Mouse (Mus musculus) heart, postnatal 10 days (tissue): ENCODE results near the gene Prune1. TPM values are rescaled to one million over a fixed set of nuclear protein-coding genes. Genes with fewer than 3 reads are reported as not detected.

ENCODE experiments used
- DNase-seq, 2 experiments: peaks; one replicate each; pipeline ENCODE4 v3.0.0; 2021
- intact Hi-C: fragments of 180-260 bp; cut with DNase I; formaldehyde crosslinking; loops from one replicate; pipeline ENCODE4 v1.15.1; 2025
- total RNA-seq, 2 experiments: library from RNA; stranded (reverse); gene quantifications; 2 replicates each; pipeline ENCODE4 v1.2.3; 2021

Gene Prune1
- total RNA-seq, 2 experiments from 2014 or later: 28.8 to 35.2 TPM

DNA sequence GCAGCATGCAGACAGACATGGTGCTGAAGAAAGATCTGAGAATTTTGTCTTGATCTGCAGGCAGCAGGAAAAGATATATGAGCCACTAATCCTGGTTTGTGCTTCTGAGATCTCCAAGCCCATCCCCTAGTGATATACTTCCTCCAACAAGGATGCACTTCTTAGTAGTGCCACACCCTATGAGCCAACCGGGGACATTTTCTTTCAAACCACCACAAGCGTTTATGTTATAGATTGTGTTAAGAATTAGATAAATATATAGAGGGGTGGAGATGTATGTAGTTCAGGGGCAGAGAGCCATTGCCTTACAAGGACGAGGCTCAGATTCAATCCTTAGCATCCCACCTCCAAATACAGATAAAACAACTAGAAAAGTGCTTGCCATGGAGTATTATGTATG lies 28.6 kb upstream of the Prune1 start:
- intact Hi-C loops: loop anchor here (2.0 kb wide), 1 partner anchor 84 kb away; no protein-coding TSS in a partner anchor

DNA sequence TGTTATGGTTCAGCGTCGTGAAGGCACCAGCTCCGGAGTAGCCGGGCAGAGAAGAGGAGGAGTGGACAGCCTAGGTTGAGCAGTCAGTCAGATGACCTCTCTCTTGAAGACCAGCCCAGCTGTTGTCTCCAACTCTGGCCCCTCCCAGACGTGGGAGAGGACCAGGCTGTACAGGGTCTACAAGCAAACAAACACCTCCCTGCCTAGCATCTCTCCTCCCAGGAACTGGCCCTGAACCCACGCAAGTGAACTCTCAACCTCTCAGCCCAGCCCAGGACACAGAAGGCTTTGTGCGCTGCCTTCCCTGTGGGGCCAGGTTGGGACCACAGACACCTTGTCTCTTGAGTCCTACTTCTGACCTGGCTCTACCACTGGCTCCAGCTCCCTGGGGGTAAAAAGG lies 25.2 kb upstream of the Prune1 start, which contains the start of gene Anxa9:
Anxa9 (minus strand) TSS at position 77 of the 400 bp plus-strand sequence.
- intact Hi-C loops: no loop called here
- no peak for DNase-seq

More for the DNA sequence above, 28.6 kb upstream of the Prune1 start:
- no peak for DNase-seq

DNA sequence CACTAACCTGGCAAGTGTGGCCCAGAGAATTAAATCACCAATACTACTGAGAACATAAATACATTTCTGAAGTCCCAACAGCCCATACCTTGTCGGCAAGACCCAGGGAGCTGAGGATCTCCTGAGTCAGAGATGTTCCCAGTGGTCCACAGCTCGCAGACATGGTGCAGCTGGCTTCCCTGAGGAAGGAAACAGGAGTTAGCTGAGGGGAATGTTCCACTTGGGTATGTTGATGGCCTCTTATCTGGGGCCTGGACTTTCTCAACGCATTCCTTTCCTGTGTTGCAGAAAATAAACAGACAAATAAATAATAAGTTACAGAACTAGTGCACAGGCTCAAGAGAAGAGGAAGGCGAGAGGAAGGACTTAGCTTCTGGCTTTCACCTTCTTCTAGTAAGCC lies 24.4 kb upstream of the Prune1 start:
- intact Hi-C loops: no loop called here
- DNase-seq: no peak

DNA sequence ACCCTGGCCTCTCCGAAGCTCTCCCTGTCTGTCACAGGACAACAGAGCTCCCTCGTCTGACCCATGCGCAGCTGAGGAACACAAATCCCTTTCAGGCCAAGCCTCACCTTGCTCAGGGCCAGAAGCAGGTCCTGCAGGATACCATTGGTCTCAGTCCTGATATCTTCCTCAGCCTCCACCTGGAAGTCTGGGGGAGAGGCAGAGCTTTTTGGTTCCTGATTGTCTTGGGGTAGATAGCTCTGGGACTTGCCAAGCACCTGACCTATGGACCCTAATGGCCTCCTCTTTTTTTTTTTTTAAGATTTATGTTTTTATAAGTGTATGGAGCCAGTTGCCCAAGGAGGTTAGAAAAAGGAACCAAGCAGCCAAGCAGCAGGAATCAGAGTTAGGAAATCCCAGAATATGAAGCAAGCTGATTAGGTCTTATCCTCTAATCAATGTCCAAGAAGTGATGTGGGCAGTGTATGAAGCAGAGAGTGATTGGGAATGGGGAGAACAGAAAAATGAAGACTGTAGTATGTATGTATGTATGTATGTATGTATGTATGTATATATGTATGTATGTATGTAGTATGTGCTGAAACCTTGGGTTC lies 19.4 kb upstream of the Prune1 start:
- intact Hi-C loops: no loop called here
- DNase-seq: no peak

DNA sequence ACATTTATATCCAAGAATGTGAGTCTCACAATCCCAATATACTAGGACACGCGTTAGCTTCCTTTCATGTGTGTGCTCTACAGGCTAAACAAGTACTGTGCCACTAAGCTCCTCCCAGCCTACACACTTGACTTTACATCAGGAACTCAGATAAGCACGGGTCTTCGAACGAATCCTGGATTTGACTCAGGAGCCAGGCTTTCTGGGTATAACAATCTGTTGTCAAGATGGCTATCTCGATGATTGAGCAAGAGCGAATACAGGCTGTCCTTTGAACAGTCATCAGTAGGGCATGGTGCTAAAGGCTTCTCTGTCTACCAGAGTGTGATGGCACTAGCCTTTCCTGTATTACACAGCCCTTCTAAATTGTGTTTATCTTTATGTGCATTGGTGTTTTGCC lies 16.1 kb upstream of the Prune1 start:
- no peak for DNase-seq
- intact Hi-C loops: no loop called here

DNA sequence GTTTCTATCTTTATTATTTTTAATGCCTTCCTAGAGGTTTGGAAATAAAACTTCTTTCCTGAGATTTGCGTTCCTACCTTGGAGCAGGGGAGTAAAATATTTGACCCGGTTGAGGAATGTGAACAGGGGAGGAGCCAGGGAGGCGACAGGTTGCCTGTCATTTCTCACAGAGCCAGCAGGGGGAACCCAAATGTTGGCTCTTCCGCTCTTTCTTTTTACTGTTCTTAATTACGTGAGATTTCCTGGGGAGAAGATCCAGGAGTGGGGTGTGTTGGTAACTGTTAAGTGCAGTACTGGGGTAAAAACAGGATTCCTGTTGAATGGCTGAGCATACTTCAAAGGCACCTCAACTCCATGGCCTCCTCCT lies 14.2 kb upstream of the Prune1 start:
- intact Hi-C loops: no loop called here
- peak in 1 of 2 experiments; percentile 62 for DNase-seq

DNA sequence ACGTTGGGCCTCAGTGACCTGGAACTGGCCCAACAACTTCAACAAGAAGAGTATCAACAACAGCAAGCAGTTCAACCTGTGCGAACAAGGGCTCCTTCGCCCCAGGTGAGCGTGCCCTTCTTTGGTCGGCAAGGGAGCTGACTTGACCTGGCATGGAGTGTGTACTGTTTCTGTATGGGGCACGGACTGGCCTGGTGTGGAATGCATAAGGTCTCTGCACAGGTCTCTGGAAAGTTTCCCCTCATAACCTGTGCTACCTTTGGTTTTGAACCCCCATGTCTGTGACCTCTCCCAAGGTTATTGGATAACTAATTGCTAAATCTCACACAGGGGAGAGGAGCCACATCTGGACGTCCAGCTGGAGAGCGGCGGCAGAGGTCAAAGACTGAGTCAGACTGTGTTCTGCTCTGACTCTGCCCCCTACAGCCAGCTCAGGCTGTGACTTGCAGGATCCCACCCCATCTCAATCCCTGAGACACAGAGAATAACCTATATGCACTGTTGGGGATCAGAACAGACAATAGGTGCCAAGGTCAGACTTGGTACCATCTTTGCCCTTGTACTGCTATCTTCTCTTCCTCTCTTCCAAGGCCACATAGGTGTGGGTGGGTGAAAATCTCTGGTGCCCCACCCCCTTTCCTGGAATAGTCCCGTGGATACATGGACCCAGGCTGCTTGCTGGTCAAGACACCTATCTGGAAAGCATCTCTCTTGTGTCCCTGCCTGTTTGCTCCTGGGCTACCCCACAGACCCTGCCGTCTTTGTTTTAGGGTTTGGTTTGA lies 13.6 kb upstream of the Prune1 start:
- intact Hi-C loops: no loop called here
- no peak for DNase-seq

DNA sequence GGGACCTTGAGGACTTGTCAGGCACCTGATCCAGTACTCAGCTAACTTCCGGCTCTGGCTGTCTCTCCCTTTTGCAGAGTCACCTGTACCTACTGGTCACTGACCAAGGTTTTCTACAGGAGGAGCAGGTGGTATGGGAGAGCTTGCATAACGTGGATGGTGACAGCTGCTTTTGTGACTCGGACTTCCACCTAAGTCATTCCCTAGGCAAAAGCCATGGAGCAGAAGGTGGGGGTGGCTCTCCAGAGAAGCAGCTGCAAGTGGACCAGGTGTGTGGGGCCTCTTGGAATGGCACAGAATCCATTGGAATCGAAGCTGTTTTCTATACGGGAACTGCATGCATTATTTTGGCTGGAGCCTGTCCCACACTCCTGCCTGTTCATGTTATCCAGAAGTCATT lies 12.8 kb upstream of the Prune1 start:
- no peak for DNase-seq
- intact Hi-C loops: no loop called here

DNA sequence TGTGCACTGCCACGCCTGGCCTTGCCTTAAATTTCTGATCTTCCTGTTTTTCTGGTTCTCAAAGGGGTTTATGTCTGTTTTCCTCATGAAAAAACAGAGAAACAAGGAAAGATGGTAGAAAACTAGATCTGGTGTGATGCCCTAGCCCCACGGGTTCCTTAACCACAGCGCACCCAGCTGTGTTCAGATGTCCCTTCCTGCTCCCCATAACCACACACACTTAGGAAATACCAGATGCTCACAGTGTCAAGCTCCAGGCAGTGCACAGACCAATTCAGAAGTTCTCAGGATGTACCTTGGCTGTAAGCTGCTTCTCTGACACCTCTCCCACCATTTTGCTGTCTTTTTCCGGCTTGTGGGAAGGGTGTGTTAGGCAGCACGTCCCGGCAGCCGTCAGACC lies 12.4 kb upstream of the Prune1 start:
- no peak for DNase-seq
- intact Hi-C loops: no loop called here

DNA sequence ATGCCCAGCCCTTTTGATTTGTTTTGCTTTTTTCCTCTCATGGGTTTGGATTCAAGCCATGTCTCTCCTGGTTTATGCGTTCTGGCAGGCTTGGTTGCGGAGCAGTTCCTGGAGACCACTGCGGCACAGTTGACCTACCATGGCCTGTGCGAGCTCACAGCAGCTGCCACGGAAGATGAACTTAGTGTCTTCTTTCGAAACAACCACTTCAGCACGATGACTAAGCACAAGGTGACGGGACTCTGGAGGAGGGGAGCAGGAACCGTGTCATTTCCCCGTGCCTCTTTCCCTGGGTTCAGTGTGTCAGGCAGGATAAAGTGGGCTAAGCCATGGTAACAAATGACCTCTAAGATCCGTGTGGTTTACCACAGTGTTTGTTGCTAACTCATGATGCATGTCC lies 11.7 kb upstream of the Prune1 start:
- intact Hi-C loops: no loop called here
- no peak for DNase-seq

DNA sequence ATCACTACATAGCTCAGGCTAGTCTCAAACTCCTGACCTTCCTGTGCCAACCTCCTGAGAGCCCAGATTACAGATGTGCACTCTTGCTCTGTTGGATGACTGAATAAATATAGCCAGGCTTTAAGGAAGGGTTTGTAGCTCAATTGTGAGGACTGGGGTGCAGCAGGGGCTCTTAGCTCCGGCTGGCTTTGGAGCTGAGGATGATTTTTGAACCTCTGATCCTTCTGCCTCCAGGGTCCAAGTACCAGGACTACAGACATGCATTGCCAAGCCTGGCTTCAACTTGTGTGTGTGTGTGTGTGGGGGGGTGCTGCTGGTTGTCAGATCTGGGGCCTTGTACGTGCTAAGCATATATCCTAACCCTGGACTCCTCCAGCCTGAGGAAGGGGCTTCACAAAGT lies 11.0 kb upstream of the Prune1 start:
- no peak for DNase-seq
- intact Hi-C loops: no loop called here

DNA sequence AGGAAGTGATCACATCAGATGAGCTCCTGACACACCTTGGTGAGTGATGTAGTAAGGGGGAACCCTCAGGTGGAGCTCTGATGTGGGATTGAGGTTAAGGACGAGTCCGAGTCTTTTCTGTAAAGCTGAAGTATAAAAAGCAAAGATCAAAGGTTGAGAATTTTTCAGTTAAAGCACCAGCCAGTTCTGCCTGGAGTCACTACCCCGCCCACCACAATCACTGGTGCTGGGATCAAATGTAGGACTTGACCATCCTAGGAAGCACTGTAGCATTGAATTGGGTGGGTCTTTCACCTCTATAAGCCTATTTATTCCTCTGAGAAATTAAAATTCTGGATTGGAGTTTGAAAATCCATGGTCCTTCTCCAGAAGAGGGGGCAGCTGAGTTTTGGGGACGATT lies 9.2 kb upstream of the Prune1 start:
- DNase-seq: no peak
- intact Hi-C loops: no loop called here

DNA sequence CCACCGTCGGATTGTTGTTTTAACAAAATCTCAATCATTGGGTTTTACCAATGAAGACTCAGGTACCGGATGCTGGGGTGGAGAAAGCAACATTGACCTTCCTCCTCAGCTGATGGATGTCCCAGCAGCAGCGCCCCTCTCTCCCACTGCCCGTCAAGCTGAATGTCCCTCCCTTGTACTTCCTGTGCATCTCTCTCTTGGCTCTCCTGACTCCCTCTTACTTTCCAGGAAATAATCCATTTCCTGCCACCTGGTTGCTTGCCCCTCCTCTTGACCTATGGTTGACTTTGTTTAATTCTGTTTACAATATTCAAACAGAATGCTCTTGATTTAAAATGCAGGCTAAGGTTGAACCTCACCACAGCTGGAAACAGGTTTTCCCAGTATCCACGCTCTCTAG lies 8.3 kb upstream of the Prune1 start:
- no peak for DNase-seq
- intact Hi-C loops: no loop called here

DNA sequence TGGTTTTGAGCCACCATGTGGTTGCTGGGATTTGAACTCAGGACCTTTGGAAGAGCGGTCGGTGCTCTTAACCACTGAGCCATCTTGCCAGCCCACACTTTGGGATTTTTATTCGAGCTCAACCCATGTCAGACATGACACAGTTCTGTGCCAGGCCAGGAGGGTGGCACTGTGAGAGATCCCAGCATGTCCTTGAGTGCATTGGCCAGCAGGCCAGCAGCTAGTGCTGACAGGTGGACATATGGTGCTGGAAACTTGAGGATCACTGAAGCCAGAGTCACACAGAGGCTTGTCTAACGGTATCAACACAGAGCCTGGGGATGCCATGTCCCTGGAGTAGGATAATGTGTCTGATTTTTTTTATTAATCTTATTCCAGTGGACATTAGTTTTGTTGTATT lies 7.5 kb upstream of the Prune1 start:
- intact Hi-C loops: no loop called here

DNA sequence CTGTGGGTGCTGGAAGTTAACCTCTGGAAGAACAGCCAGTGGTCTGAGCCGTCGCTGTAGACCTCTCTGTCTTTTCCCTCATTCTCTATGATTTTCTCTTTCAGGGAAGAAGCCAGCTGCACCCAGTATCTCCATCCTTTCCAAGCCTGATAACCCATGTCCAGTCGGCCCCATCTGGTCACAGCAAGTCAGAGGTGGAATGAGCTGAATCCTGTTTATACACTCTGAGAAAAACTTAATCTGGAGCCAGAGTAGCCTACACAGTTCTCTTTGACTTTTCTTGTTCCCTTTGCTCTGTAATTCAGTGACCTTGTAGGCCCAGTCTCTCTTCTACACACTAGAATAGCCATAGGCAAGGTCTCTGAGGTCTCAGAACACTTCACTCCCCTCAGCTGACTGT lies 5.7 kb upstream of the Prune1 start:
- DNase-seq: no peak
- intact Hi-C loops: no loop called here

More for the DNA sequence above, 7.5 kb upstream of the Prune1 start:
- DNase-seq: no peak

DNA sequence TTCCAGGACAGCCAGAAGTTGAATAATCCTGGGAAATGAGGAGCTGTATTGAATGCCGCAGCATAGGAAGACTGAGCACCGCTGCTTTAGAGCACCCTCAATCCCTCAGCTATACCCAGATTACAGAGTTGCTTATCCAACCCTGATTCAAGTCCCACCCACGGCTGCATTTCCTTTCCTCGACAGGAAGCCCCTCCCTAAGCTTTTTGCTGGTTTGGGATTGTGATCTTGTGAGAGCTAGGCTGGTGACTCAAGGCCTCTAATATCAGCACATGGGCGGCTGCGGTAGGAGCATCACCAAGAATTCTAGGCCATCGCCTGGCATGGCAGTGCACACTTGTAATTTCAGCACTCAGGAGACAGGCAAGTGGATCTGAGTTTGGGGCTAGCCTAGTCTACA lies 4.6 kb upstream of the Prune1 start:
- intact Hi-C loops: no loop called here
- DNase-seq: no peak

DNA sequence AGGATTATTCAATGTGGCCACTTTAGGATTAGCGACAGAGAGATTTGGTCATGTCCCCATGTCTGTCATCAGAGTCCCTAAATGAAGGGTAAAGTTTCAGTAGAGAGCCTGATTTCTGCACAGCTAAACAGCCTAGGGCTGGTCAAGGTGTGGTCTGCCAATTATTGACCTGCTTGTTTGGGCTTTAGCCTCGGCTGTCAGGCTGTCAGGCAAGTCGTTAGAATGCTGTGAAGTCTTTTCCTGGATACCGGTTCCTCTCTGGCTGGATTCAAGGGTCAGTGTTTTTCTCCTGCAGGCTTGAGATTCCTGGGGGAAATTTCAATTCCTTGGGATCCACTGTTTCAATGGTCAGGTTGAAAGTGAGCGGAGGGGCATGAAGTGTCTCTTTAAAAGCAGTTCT lies 4.1 kb upstream of the Prune1 start:
- DNase-seq: no peak
- intact Hi-C loops: no loop called here

DNA sequence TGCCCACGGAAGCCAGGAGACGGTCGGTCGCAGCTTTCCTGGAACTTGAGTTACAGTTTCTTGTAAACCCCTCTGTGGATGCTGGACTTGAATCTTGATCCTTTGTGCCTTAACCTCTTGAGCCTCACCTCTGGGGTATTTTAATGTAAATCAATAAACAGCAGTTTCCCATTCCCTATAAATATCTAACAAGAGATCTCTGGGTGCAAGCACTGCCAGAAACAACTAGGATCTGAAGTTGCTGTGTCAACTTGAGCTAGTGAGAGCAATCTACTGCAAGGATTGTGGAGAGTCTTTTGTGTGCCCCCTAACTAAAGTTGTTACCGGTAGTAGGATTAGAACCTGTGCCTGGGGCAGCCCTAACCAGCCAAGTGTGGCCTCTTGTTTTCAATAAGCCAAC lies 3.5 kb upstream of the Prune1 start:
- no peak for DNase-seq
- intact Hi-C loops: no loop called here

DNA sequence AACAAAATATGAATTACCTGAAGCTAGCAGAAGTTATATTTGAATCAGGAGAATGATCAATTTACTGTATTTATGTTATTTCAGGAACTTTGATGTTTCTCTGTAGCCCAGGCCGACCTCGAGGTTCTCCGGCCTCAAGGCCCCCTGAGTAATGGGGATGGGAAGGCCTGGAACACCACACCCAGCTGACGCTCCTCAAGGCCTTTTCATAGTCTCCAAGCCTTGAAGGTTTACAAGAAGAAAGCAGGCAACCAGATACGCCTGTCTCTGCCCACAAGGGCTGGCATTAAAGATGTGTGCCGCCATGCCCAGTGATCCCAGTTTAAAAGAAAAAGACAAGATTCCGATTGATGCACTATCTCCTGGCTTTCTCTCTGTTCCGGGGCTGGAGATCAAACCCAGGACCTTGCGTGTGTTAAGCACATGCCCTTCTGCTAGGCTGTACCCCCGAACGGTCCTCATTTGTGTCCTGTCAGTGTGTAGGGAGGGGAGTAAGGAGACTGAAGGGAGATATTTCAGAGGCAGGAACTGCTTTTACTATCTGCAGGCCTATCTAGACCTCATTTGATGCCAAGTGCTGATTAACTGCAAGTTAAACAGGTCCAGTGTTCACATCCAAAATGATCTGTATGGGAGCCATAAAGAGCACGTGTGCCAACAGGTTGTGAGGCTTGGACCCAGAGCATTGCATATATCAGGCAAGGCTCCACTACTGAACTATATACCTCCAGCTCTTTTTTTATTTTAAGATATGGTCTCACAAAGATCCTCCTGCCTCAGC lies 2.8 kb upstream of the Prune1 start:
- DNase-seq: no peak
- intact Hi-C loops: no loop called here

DNA sequence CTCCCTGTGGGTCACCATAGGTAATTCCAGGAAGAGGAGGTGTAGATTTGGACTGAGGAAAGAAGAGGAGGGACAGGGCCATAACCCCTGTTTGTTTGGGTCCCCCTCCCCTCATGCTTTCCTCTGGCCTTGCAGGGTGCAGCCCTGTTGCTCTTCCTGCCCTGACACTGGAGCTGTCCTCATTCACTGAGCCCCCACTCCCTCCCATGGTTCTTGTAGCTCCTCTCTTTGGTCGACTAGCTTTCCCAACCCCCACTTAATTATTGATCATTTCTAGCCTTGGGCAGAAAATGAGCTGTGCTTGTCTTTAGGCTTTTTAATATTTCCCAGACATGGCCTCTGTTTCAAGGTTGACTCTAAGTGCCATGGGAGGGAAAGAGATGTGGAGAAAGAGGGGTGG lies 2.2 kb upstream of the Prune1 start:
- intact Hi-C loops: no loop called here

DNA sequence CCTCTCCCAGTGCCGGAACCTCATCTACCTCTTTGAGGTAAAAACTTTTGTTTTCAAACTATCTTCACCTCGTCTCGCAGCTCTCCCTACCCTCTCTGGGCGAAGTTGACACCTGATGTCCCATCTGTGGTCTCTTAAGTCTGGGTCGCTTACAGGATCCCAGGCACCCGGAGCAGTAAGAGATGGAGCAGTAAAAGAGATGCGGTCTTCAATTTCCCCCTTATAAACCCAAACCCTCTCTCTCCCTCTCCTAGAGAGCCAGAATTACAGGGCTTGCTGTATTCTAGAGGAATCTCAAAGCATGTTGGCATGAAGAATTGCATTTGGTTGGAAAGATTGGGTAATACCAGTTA lies 1.7 kb upstream of the Prune1 start:
- DNase-seq: no peak
- intact Hi-C loops: loop anchor here (2.0 kb wide), 1 partner anchor 31 kb away; the partner anchor contains the start of gene Cers2

More for the DNA sequence above, 2.2 kb upstream of the Prune1 start:
- DNase-seq: no peak
